Mouse (Mus musculus) CH12.LX (cell line): Measurements from ENCODE around the gene Krt18. TPM values are rescaled to one million over a fixed set of nuclear protein-coding genes. Genes with fewer than 3 reads are reported as not detected.

Experiments
- DNase-seq: peaks from one replicate; pipeline ENCODE4 v3.0.0-alpha.2; 2013; ENCODE audit errors: extremely low read depth
- H3K27ac ChIP-seq: 2 replicates; pipeline ENCODE4 v1.5.1; 2012; ENCODE audit warnings: low read depth, mild to moderate bottlenecking, control low read depth, moderate library complexity; ENCODE audit not compliant: insufficient read depth
- H3K27me3 ChIP-seq: replicated peaks from 2 replicates; pipeline ENCODE3; 2012; ENCODE audit warnings: inconsistent platforms
- H3K36me3 ChIP-seq, 2 experiments: replicated peaks in 1 of 2; 2 replicates each; pipeline versions ENCODE3 to v1.6.1; 2012; ENCODE audit warnings: inconsistent platforms in 1 of 2, low read length in 1 of 2, mild to moderate bottlenecking in 1 of 2, mixed read lengths in 1 of 2, moderate library complexity in 1 of 2; ENCODE audit not compliant: control insufficient read depth in 1 of 2, insufficient read depth in 1 of 2
- H3K4me1 ChIP-seq, 2 experiments: 2 replicates each; pipeline ENCODE4 v1.6.1; 2012; ENCODE audit warnings: inconsistent platforms in 1 of 2, moderate library complexity in 1 of 2; ENCODE audit not compliant: insufficient read depth in 2 of 2, control insufficient read depth in 1 of 2
- H3K4me2 ChIP-seq: 2 replicates; pipeline ENCODE4 v1.6.1; 2012; ENCODE audit warnings: low read depth, mild to moderate bottlenecking, control low read depth; ENCODE audit not compliant: poor library complexity, insufficient read depth, severe bottlenecking
- H3K4me3 ChIP-seq, 3 experiments: fragments of 150-350 bp in 1 of 3; sonication (generic) in 1 of 3; replicated peaks in 1 of 3; 2 replicates each; pipeline versions ENCODE3 to v1.5.1; 2011 to 2012; ENCODE audit warnings: low read depth in 2 of 3, low read length in 2 of 3, mild to moderate bottlenecking in 2 of 3, moderate library complexity in 2 of 3, control low read depth in 1 of 3, improper control_type of control experiment in 1 of 3, inconsistent platforms in 1 of 3, mixed read lengths in 1 of 3; ENCODE audit not compliant: poor library complexity in 1 of 3
- H3K79me2 ChIP-seq: replicated peaks from 2 replicates; pipeline ENCODE4 v1.6.1; 2012; ENCODE audit warnings: mild to moderate bottlenecking, moderate library complexity; ENCODE audit not compliant: control insufficient read depth, poor library complexity, insufficient read depth, severe bottlenecking; ENCODE audit errors: extremely low read depth
- H3K9ac ChIP-seq: 2 replicates; pipeline ENCODE4 v1.6.1; 2012; ENCODE audit warnings: low read depth, mild to moderate bottlenecking, control low read depth, moderate library complexity; ENCODE audit not compliant: insufficient read depth
- H3K9me3 ChIP-seq: replicated peaks from 2 replicates; pipeline ENCODE3; 2012; ENCODE audit warnings: low read length, inconsistent platforms, mixed read lengths
- BHLHE40 ChIP-seq: IDR thresholded peaks from 2 replicates; pipeline ENCODE4 v1.6.1; 2011; ENCODE audit warnings: mild to moderate bottlenecking, low read depth, low read length, improper control_type of control experiment
- CHD1 ChIP-seq: IDR thresholded peaks from 2 replicates; pipeline ENCODE4 v1.6.1; 2012; ENCODE audit warnings: low read depth, low read length, improper control_type of control experiment, inconsistent platforms
- CHD2 ChIP-seq: IDR thresholded peaks from 2 replicates; pipeline ENCODE4 v1.6.1; 2011; ENCODE audit warnings: low read length, improper control_type of control experiment
- CTCF ChIP-seq, 2 experiments: IDR thresholded peaks in 1 of 2; conservative IDR thresholded peaks in 1 of 2; 2 replicates each; pipeline ENCODE4 v1.5.1; 2011 to 2012; ENCODE audit warnings: low read depth in 2 of 2, low read length in 2 of 2, improper control_type of control experiment in 1 of 2, inconsistent platforms in 1 of 2, mild to moderate bottlenecking in 1 of 2, moderate library complexity in 1 of 2
- E2F4 ChIP-seq: IDR thresholded peaks from 2 replicates; pipeline ENCODE4 v1.6.1; 2011; ENCODE audit warnings: low read depth, low read length, improper control_type of control experiment; ENCODE audit not compliant: insufficient replicate concordance
- ELF1 ChIP-seq: IDR thresholded peaks from 2 replicates; pipeline ENCODE4 v1.6.1; 2014; ENCODE audit warnings: low read depth, mild to moderate bottlenecking, inconsistent platforms, low read length, improper control_type of control experiment
- EP300 ChIP-seq: IDR thresholded peaks from 2 replicates; pipeline ENCODE4 v1.6.1; 2011; ENCODE audit warnings: low read length, improper control_type of control experiment
- ETS1 ChIP-seq: conservative IDR thresholded peaks from 2 replicates; pipeline ENCODE4 v1.6.1; 2012; ENCODE audit warnings: low read depth, mild to moderate bottlenecking, inconsistent platforms, low read length, improper control_type of control experiment, moderate library complexity
- GABPA ChIP-seq: IDR thresholded peaks from 2 replicates; pipeline ENCODE4 v1.6.1; 2012; ENCODE audit warnings: low read depth, low read length, improper control_type of control experiment, inconsistent platforms; ENCODE audit not compliant: insufficient replicate concordance
- HCFC1 ChIP-seq: IDR thresholded peaks from 2 replicates; pipeline ENCODE4 v1.6.1; 2012; ENCODE audit warnings: low read depth, mild to moderate bottlenecking, inconsistent platforms, low read length, improper control_type of control experiment
- IRF4 ChIP-seq: IDR thresholded peaks from 2 replicates; pipeline ENCODE4 v1.6.1; 2014; ENCODE audit warnings: low read depth, mild to moderate bottlenecking, inconsistent platforms, low read length, improper control_type of control experiment
- JUN ChIP-seq: IDR thresholded peaks from 2 replicates; pipeline ENCODE4 v1.6.1; 2011; ENCODE audit warnings: low read depth, mild to moderate bottlenecking, low read length, improper control_type of control experiment, moderate library complexity; ENCODE audit not compliant: insufficient read depth
- JUND ChIP-seq: conservative IDR thresholded peaks from 2 replicates; pipeline ENCODE4 v1.6.1; 2011; ENCODE audit warnings: low read depth, low read length, improper control_type of control experiment
- KAT2A ChIP-seq: IDR thresholded peaks from 2 replicates; pipeline ENCODE4 v1.6.1; 2012; ENCODE audit warnings: low read length, improper control_type of control experiment, inconsistent platforms; ENCODE audit not compliant: insufficient replicate concordance
- MAFK ChIP-seq: IDR thresholded peaks from 2 replicates; pipeline ENCODE4 v1.6.1; 2011; ENCODE audit warnings: low read length, improper control_type of control experiment; ENCODE audit not compliant: insufficient replicate concordance
- MAX ChIP-seq: IDR thresholded peaks from 2 replicates; pipeline ENCODE4 v1.6.1; 2011; ENCODE audit warnings: low read length, improper control_type of control experiment
- MAZ ChIP-seq: IDR thresholded peaks from 2 replicates; pipeline ENCODE4 v1.6.1; 2012; ENCODE audit warnings: low read depth, mild to moderate bottlenecking, inconsistent platforms, low read length, improper control_type of control experiment, moderate library complexity
- MEF2A ChIP-seq: IDR thresholded peaks from 2 replicates; pipeline ENCODE4 v1.6.1; 2014; ENCODE audit warnings: low read depth, mild to moderate bottlenecking, inconsistent platforms, low read length, improper control_type of control experiment, borderline replicate concordance
- MXI1 ChIP-seq: IDR thresholded peaks from 2 replicates; pipeline ENCODE4 v1.6.1; 2011; ENCODE audit warnings: mild to moderate bottlenecking, low read depth, low read length, improper control_type of control experiment
- MYC ChIP-seq: IDR thresholded peaks from 2 replicates; pipeline ENCODE4 v1.6.1; 2011; ENCODE audit warnings: low read depth, mild to moderate bottlenecking, improper control_type of control experiment, low read length
- NELFE ChIP-seq: IDR thresholded peaks from 2 replicates; pipeline ENCODE4 v1.6.1; 2011; ENCODE audit warnings: low read depth, low read length, improper control_type of control experiment
- NRF1 ChIP-seq: IDR thresholded peaks from 2 replicates; pipeline ENCODE4 v1.6.1; 2014; ENCODE audit warnings: low read depth, mild to moderate bottlenecking, inconsistent platforms, low read length, improper control_type of control experiment, moderate library complexity
- PAX5 ChIP-seq: IDR thresholded peaks from 2 replicates; pipeline ENCODE4 v1.6.1; 2012; ENCODE audit warnings: low read length, inconsistent platforms, mixed read lengths
- POLR2A ChIP-seq: IDR thresholded peaks from 2 replicates; pipeline ENCODE4 v1.6.1; 2011; ENCODE audit warnings: low read depth, mild to moderate bottlenecking, improper control_type of control experiment, low read length
- POLR2AphosphoS2 ChIP-seq: IDR thresholded peaks from 2 replicates; pipeline ENCODE4 v1.6.1; 2011; ENCODE audit warnings: low read depth, low read length, improper control_type of control experiment
- RAD21 ChIP-seq: IDR thresholded peaks from 2 replicates; pipeline ENCODE4 v1.6.1; 2011; ENCODE audit warnings: low read depth, mild to moderate bottlenecking, low read length, improper control_type of control experiment, moderate library complexity
- RCOR1 ChIP-seq: conservative IDR thresholded peaks from 2 replicates; pipeline ENCODE4 v1.6.1; 2012; ENCODE audit warnings: low read depth, mild to moderate bottlenecking, inconsistent platforms, low read length, improper control_type of control experiment
- SIN3A ChIP-seq: IDR thresholded peaks from 2 replicates; pipeline ENCODE4 v1.6.1; 2012; ENCODE audit warnings: low read length, improper control_type of control experiment, inconsistent platforms
- SMC3 ChIP-seq: IDR thresholded peaks from 2 replicates; pipeline ENCODE4 v1.6.1; 2011; ENCODE audit warnings: low read depth, low read length, improper control_type of control experiment
- TBP ChIP-seq: conservative IDR thresholded peaks from 2 replicates; pipeline ENCODE4 v1.6.1; 2011; ENCODE audit warnings: low read depth, low read length, improper control_type of control experiment
- TCF12 ChIP-seq: IDR thresholded peaks from 2 replicates; pipeline ENCODE4 v1.6.1; 2014; ENCODE audit warnings: low read depth, mild to moderate bottlenecking, inconsistent platforms, low read length, improper control_type of control experiment
- UBTF ChIP-seq: IDR thresholded peaks from 2 replicates; pipeline ENCODE4 v1.6.1; 2012; ENCODE audit warnings: low read depth, mild to moderate bottlenecking, inconsistent platforms, low read length, improper control_type of control experiment, moderate library complexity
- USF1 ChIP-seq: IDR thresholded peaks from 2 replicates; pipeline ENCODE4 v1.6.1; 2014; ENCODE audit warnings: low read depth, mild to moderate bottlenecking, inconsistent platforms, low read length, improper control_type of control experiment
- USF2 ChIP-seq: conservative IDR thresholded peaks from 2 replicates; pipeline ENCODE4 v1.6.1; 2011; ENCODE audit warnings: low read depth, low read length, improper control_type of control experiment
- ZC3H11A ChIP-seq: IDR thresholded peaks from 2 replicates; pipeline ENCODE4 v1.6.1; 2012; ENCODE audit warnings: low read depth, mild to moderate bottlenecking, inconsistent platforms, low read length, improper control_type of control experiment
- ZKSCAN1 ChIP-seq: IDR thresholded peaks from 2 replicates; pipeline ENCODE4 v1.6.1; 2012; ENCODE audit warnings: low read depth, inconsistent platforms, low read length, improper control_type of control experiment, borderline replicate concordance
- ZMIZ1 ChIP-seq: IDR thresholded peaks from 2 replicates; pipeline ENCODE4 v1.6.1; 2012; ENCODE audit warnings: low read depth, mild to moderate bottlenecking, inconsistent platforms, low read length, improper control_type of control experiment
- ZNF384 ChIP-seq: IDR thresholded peaks from 2 replicates; pipeline ENCODE4 v1.6.1; 2012; ENCODE audit warnings: low read depth, low read length, improper control_type of control experiment, inconsistent platforms
- dilution Hi-C: fragments of 300-500 bp; cut with MboI; formaldehyde crosslinking; loops from 2 replicates; pipeline ENCODE4 v1.14.3; 2020; ENCODE audit warnings: low sequenced_read_pairs; ENCODE audit not compliant: extremely low pct_unique_long_range_greater_than_20kb, extremely low pct_ligation_motif_present
- in situ Hi-C: fragments of 300-500 bp; cut with MboI; formaldehyde crosslinking; loops from 3 replicates; pipeline ENCODE4 v1.14.3; 2019; ENCODE audit warnings: low sequenced_read_pairs, low pct_ligation_motif_present, low pct_unique_long_range_greater_than_20kb, mixed read lengths
- polyA plus RNA-seq: library from polyadenylated mRNA; unstranded; fragments of >175 nt; gene quantifications from 2 replicates; pipeline ENCODE4 v1.2.1, GENCODE M21; 2012; ENCODE audit warnings: low read depth; ENCODE audit not compliant: insufficient read length
- total RNA-seq, 2 experiments: library from RNA; depleted of rRNA; stranded (reverse); fragments of 300-350 nt in 1 of 2; fragments of >200 nt in 1 of 2; gene quantifications; 2 replicates each; pipeline ENCODE4 v1.2.3; 2012 to 2014

The Krt18 gene
- total and polyA plus RNA-seq, 3 experiments, result 0.21 TPM; not detected in 2

DNA sequence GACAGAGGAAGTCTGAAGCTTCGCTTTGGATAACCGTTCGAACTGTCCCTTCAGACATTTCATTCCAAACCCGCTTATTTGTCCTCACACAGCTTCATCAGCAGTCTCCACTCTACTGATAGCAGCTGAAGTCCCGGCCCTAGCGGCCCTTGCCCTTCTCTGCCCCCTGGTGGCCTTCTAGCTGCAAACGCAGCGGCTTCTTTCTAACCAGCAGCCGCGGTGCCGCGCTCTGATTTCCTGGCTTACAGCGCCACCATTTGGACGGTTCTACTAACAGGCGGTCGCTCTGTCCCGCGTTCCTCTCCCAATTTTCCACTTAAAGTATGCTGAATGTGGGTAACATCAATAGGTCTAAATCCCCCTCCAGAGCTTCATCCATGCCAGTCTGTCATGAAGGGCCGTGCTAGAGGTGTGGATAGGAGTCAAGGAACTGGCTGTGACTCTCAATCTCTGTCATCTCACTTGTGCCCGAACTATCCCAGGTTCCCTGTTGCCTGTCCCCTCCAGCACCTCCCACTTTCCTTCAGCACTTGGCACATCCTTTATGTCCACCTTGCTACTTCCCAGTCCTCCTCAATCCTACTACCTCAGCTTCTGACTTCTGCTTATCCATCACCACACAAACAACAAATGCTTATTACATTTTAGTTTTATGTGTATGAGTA, 37.8 kb downstream of the Krt18 start:
- Histone ChIP-seq H3K36me3 (no peaks in the 10 kb centered on the region), H3K4me2 (peak overlapping the region; percentile 62), H3K9ac (no peak overlapping the region), H3K27me3 (peaks cover 51% of the 10 kb centered on the region), H3K79me2 (no peaks in the 10 kb centered on the region), H3K9me3 (peaks cover 3% of the 10 kb centered on the region)
- DNase-seq, result peak; percentile 96
- TF ChIP-seq ELF1 (peak; percentile 57), ETS1 (no peak), TCF12 (no peak; the same call in 1 of the 2 replicates), GABPA (no peak), MXI1 (0 out of 2 replicates have a peak, but pooled peaks have one; percentile 30), ZC3H11A (peak; percentile 98), CHD1 (no peak), ZNF384 (no peak), BHLHE40 (peak; percentile 29; the same call in 1 of the 2 replicates), SMC3 (peak; percentile 100), MEF2A (peak; percentile 73), POLR2A (0 out of 2 replicates have a peak, but pooled peaks have one; percentile 19), RAD21 (no peak; the same call in none of the 2 replicates), USF1 (no peak), TBP (no peak), E2F4 (peak; percentile 52; the same call in 1 of the 2 replicates), RCOR1 (no peak), MAZ (no peak), MAX (no peak), USF2 (no peak), UBTF (no peak), SIN3A (peak; percentile 68; the same call in 1 of the 2 replicates), MYC (no peak), PAX5 (no peak), EP300 (peak; percentile 32; the same call in 1 of the 2 replicates), ZKSCAN1 (no peak), HCFC1 (peak; percentile 25; the same call in 1 of the 2 replicates), ZMIZ1 (no peak), IRF4 (peak; percentile 66; the same call in 1 of the 2 replicates), KAT2A (no peak), NRF1 (no peak), JUND (peak; percentile 28; the same call in 1 of the 2 replicates), JUN (no peak), CTCF (conservative IDR thresholded peaks at IDR 0.05 in 1 of 2, IDR thresholded peaks at IDR 0.05 in 1 of 2; ENCODE audit: low read depth in 2 of 2, low read length in 2 of 2) (peak; percentile 91 to 100), NELFE (peak; percentile 79; the same call in 1 of the 2 replicates), POLR2AphosphoS2 (no peak), CHD2 (no peak), MAFK (no peak)
- TF ChIP-seq, all 38 proteins: peak for 15
- Histone ChIP-seq H3K4me1 (peaks cover 15 to 54% of the 10 kb centered on the region in 2 experiments), H3K27ac (no peak overlapping the region), H3K4me3 (no peak overlapping the region)
- dilution Hi-C loops (no loop called here), in situ Hi-C loops (loop anchor here (5.0 to 10.0 kb wide), 3 partner anchors 73 to 631 kb away; partner anchors contain the start of gene Krt87)
